ENCODE assay signal across 17 mouse cellular contexts in genomic region chr7:139450186-139450998, GRCm38 (mm10).
DNase-seq lines count a peak whose midpoint lies in the region; ATAC-seq and TF ChIP-seq lines count a peak whose summit lies in the region.
"Had no signal": no experiment of that assay in that cellular context is flagged by ENCODE, and none has a peak within 500 bp of the region (broad histone marks: within the 10 kb centered on the region; RNA-seq: fewer than 3 reads in every experiment).

No protein-coding gene starts in this region.

- peaks cover 11% of the 10 kb centered on the region; the same call in 1 of the 2 replicates for H3K4me1 ChIP-seq in stomach, embryonic 16.5 days (ENCODE audit: control insufficient read depth, insufficient read depth, low read length)
- H3K4me1 ChIP-seq in stomach, postnatal 0 days (replicated peaks; ENCODE audit: control insufficient read depth, insufficient read depth), result peaks cover 2% of the 10 kb centered on the region; the same call in 1 of the 2 replicates
- H3K4me1 ChIP-seq: forebrain, embryonic 10.5 days; midbrain, embryonic 15.5 days had no signal

- H3K9me3 ChIP-seq in stomach, embryonic 16.5 days (replicated peaks; ENCODE audit: control insufficient read depth, low read length), result no peaks in the 10 kb centered on the region
- no peaks in the 10 kb centered on the region for H3K9me3 ChIP-seq in stomach, postnatal 0 days (ENCODE audit: control insufficient read depth, low read length)
- H3K9me3 ChIP-seq: forebrain, embryonic 10.5 days; midbrain, embryonic 15.5 days had no signal

- no peak overlapping the region for H3K27ac ChIP-seq in stomach, embryonic 16.5 days (ENCODE audit: low read length)
- no peak overlapping the region for H3K27ac ChIP-seq in stomach, postnatal 0 days (replicated peaks)
- H3K27ac ChIP-seq: forebrain, embryonic 10.5 days; hindbrain, postnatal 0 days; midbrain, embryonic 15.5 days had no signal

- WGBS in stomach, embryonic 16.5 days, result 74% methylated on average over 16 of the region's 16 CpGs
- WGBS in stomach, postnatal 0 days, result 71% methylated on average over 16 of the region's 16 CpGs

- no peak overlapping the region for H3K9ac ChIP-seq in stomach, embryonic 16.5 days (ENCODE audit: low read length)
- H3K9ac ChIP-seq in stomach, postnatal 0 days (ENCODE audit: low read length), result no peak overlapping the region
- H3K9ac ChIP-seq: midbrain, embryonic 15.5 days had no signal

- no peak overlapping the region for H3K4me3 ChIP-seq in stomach, embryonic 16.5 days (replicated peaks; ENCODE audit: low read length)
- no peak overlapping the region for H3K4me3 ChIP-seq in stomach, postnatal 0 days (ENCODE audit: low read depth, low read length)
- H3K4me3 ChIP-seq: forebrain, embryonic 10.5 days; midbrain, embryonic 15.5 days had no signal

- no peak overlapping the region for H3K4me2 ChIP-seq in stomach, embryonic 16.5 days (ENCODE audit: low read depth, low read length)
- no peak overlapping the region for H3K4me2 ChIP-seq in stomach, postnatal 0 days (replicated peaks; ENCODE audit: low read depth)
- H3K4me2 ChIP-seq: midbrain, embryonic 15.5 days had no signal

- DNase-seq in cerebellum, postnatal 4 days (ENCODE audit: low spot score in 2 of 2), result no peak
- DNase-seq in heart, postnatal 4 days, result peak; percentile 9
- no peak for DNase-seq in heart, adult 9 months (ENCODE audit: low spot score in 2 of 2)
- DNase-seq in stomach, postnatal 0 days (ENCODE audit: low spot score), result no peak
- DNase-seq in embryo, embryonic 9.5 days (ENCODE audit: extremely low spot score), result no peak
- no peak for DNase-seq in urinary bladder, adult 2 months (ENCODE audit: low spot score)
- DNase-seq: heart, postnatal 36 days; kidney, adult 2 months; kidney, postnatal 4 days; right cerebral cortex, postnatal 25 days; thymus, adult 2 months had no signal

- TF ChIP-seq CTCF in stomach, postnatal 0 days (IDR thresholded peaks at IDR 0.05; ENCODE audit: low read depth), result no peak

- ATAC-seq in cerebellum, adult (ENCODE audit: insufficient number of reproducible peaks, low FRiP score, low TSS enrichment), result peak; percentile 23; the same call in 1 of the 2 replicates
- ATAC-seq in stomach, embryonic 16.5 days (ENCODE audit: insufficient read depth, low FRiP score), result 0 out of 2 replicates have a peak, but pooled peaks have one; percentile 20
- ATAC-seq in stomach, postnatal 0 days (ENCODE audit: low FRiP score, low TSS enrichment), result no peak
- ATAC-seq: hindbrain, postnatal 0 days; midbrain, embryonic 15.5 days had no signal

- peaks cover 2% of the 10 kb centered on the region; the same call in 1 of the 2 replicates for H3K36me3 ChIP-seq in stomach, embryonic 16.5 days (ENCODE audit: control insufficient read depth, insufficient read depth, low read length)
- no peaks in the 10 kb centered on the region for H3K36me3 ChIP-seq in stomach, postnatal 0 days (ENCODE audit: control insufficient read depth, insufficient read depth, low read length)
- H3K36me3 ChIP-seq: forebrain, embryonic 10.5 days; midbrain, embryonic 15.5 days had no signal

- H3K27me3 ChIP-seq in stomach, embryonic 16.5 days (ENCODE audit: control insufficient read depth, insufficient read depth, low read length), result no peaks in the 10 kb centered on the region
- H3K27me3 ChIP-seq in stomach, postnatal 0 days (ENCODE audit: control insufficient read depth, insufficient read depth, low read length), result no peaks in the 10 kb centered on the region
- H3K27me3 ChIP-seq: CH12.LX; midbrain, embryonic 15.5 days had no signal

- TF ChIP-seq EP300 in stomach, postnatal 0 days (optimal IDR thresholded peaks at IDR 0.05), result no peak
